Mouse (Mus musculus) skeletal muscle tissue, adult 2 months (tissue): ENCODE measurements at regions not wholly inside any gene's neighbourhood (a gene's known extent, or its start where the extent isn't known, plus 50 kb on each side); places are given as distances from the start of the nearest gene placed in this dataset.

Experiments used
- DNase-seq: peaks from one replicate; pipeline ENCODE4 v3.0.0-alpha.2; 2012; ENCODE audit warnings: low read depth, low spot score

DNA sequence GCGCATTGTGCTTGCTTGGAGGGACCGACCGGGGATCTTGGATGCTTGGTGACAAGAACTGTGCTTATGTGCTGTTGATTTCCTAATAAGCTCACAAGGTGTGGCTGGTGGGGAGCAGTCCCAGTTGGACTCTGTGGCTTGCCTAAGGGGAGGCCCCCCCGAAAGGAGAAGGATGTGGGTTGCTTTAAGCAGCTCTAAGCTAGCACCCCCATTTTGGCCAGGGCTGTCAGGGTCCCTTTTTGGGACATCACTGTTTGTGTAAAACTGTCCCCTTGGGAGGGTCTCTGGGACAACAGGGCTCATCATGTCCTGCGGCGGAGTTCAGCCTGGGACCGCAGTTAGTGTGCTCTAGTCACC lies 51.4 kb upstream of the Eef2kmt start:
- DNase-seq: no peak

- DNase-seq: peak; percentile 23
Observed at GRCm38 (mm10) chr16:5306588-5307248, 50.9 kb upstream of the Eef2kmt start.
